Mouse (Mus musculus) kidney, embryonic 14.5 days (tissue): ENCODE measurements around the gene Ntrk3. TPM values are rescaled to one million over a fixed set of nuclear protein-coding genes. Genes with fewer than 3 reads are reported as not detected.

Experiments used
- ATAC-seq: fragments of 200-750 bp; cut with Nextera tagmentation; 2 replicates; pipeline ENCODE4 v1.8.0; 2017; ENCODE audit warnings: moderate number of reproducible peaks, mild to moderate bottlenecking, moderate TSS enrichment, moderate library complexity; ENCODE audit not compliant: low FRiP score, low TSS enrichment
- H3K27ac ChIP-seq: fragments of 300-500 bp; sonication (generic); 2 replicates; pipeline ENCODE4 v1.5.1; 2014; ENCODE audit warnings: low read depth, mild to moderate bottlenecking, low read length, moderate library complexity, mixed read lengths
- H3K27me3 ChIP-seq: fragments of 300-500 bp; sonication (generic); 2 replicates; pipeline ENCODE4 v1.6.1; 2014; ENCODE audit warnings: mild to moderate bottlenecking, low read length; ENCODE audit not compliant: control insufficient read depth, insufficient read depth
- H3K36me3 ChIP-seq: fragments of 300-500 bp; sonication (generic); 2 replicates; pipeline ENCODE4 v1.6.1; 2014; ENCODE audit warnings: low read length, mixed read lengths; ENCODE audit not compliant: control insufficient read depth, insufficient read depth
- H3K4me1 ChIP-seq: fragments of 300-500 bp; sonication (generic); 2 replicates; pipeline ENCODE4 v1.6.1; 2014; ENCODE audit warnings: low read length, mixed read lengths; ENCODE audit not compliant: control insufficient read depth, insufficient read depth
- H3K4me2 ChIP-seq: fragments of 300-500 bp; sonication (generic); replicated peaks from 2 replicates; pipeline ENCODE4 v1.6.1; 2014; ENCODE audit warnings: low read depth, mild to moderate bottlenecking, low read length
- H3K4me3 ChIP-seq: fragments of 300-500 bp; sonication (generic); 2 replicates; pipeline ENCODE4 v1.5.1; 2014; ENCODE audit warnings: mild to moderate bottlenecking, low read length
- H3K9ac ChIP-seq: fragments of 300-500 bp; sonication (generic); 2 replicates; pipeline ENCODE4 v1.6.1; 2014; ENCODE audit warnings: low read depth, mild to moderate bottlenecking, low read length, moderate library complexity
- H3K9me3 ChIP-seq: fragments of 300-500 bp; sonication (generic); 2 replicates; pipeline ENCODE4 v1.6.1; 2016; ENCODE audit warnings: low read length; ENCODE audit not compliant: control insufficient read depth
- WGBS: fragments of 180-500 bp; shearing (Covaris S2); extraction: QIAGEN DNeasy Blood & Tissue Kit; methylation state at CpG from one replicate; pipeline ENCODE4 v1.1.7; 2014; 5-methylcytosine and 5-hydroxymethylcytosine counted together
- polyA plus RNA-seq: library from polyadenylated mRNA; unstranded; fragments of >200 nt; fragmentation: Nextera tagmentation; extraction: Ambion mirVana; gene quantifications from 2 replicates; pipeline ENCODE4 v1.2.1, GENCODE M21; 2014

Ntrk3 gene
- polyA plus RNA-seq, 1 experiment from 2014 or later, result 5.1 TPM

- no peaks in the 10 kb centered on the region for H3K36me3 ChIP-seq
- no peak overlapping the region for H3K4me3 ChIP-seq
- H3K27me3 ChIP-seq, result no peaks in the 10 kb centered on the region
- H3K27ac ChIP-seq, result no peak overlapping the region
- no peaks in the 10 kb centered on the region for H3K4me1 ChIP-seq
- ATAC-seq, result no peak
- H3K4me2 ChIP-seq, result no peak overlapping the region
- no peak overlapping the region for H3K9ac ChIP-seq
- 81% methylated on average over 5 of the region's 5 CpGs for WGBS
- H3K9me3 ChIP-seq, result no peaks in the 10 kb centered on the region
Observed at GRCm38 (mm10) chr7:78765215-78765631, 27.4 kb upstream of the Ntrk3 start.

- Histone ChIP-seq H3K36me3 (no peaks in the 10 kb centered on the region), H3K27me3 (no peaks in the 10 kb centered on the region), H3K4me3 (no peak overlapping the region), H3K9me3 (no peaks in the 10 kb centered on the region), H3K27ac (no peak overlapping the region), H3K4me2 (no peak overlapping the region), H3K4me1 (no peaks in the 10 kb centered on the region), H3K9ac (no peak overlapping the region)
- ATAC-seq, result no peak
- WGBS, result 87% methylated on average over 3 of the region's 3 CpGs
Observed at GRCm38 (mm10) chr7:78763801-78764200, 26.0 kb upstream of the Ntrk3 start.

GRCm38 (mm10) chr7:78754458-78755000 is 16.7 kb upstream of the Ntrk3 start:
- WGBS, result 69% methylated on average over 8 of the region's 8 CpGs
- H3K9ac ChIP-seq, result no peak overlapping the region
- no peak overlapping the region for H3K27ac ChIP-seq
- H3K4me2 ChIP-seq, result no peak overlapping the region
- H3K27me3 ChIP-seq, result no peaks in the 10 kb centered on the region
- H3K4me3 ChIP-seq, result no peak overlapping the region
- no peak for ATAC-seq
- no peaks in the 10 kb centered on the region for H3K9me3 ChIP-seq
- H3K36me3 ChIP-seq, result no peaks in the 10 kb centered on the region
- no peaks in the 10 kb centered on the region for H3K4me1 ChIP-seq

GRCm38 (mm10) chr7:78753752-78754457 is 16.1 kb upstream of the Ntrk3 start:
- no peak overlapping the region for H3K9ac ChIP-seq
- 84% methylated on average over 7 of the region's 7 CpGs for WGBS
- no peak overlapping the region for H3K4me2 ChIP-seq
- no peaks in the 10 kb centered on the region for H3K36me3 ChIP-seq
- H3K27me3 ChIP-seq, result no peaks in the 10 kb centered on the region
- H3K27ac ChIP-seq, result no peak overlapping the region
- H3K4me1 ChIP-seq, result no peaks in the 10 kb centered on the region
- H3K9me3 ChIP-seq, result no peaks in the 10 kb centered on the region
- ATAC-seq, result no peak
- H3K4me3 ChIP-seq, result no peak overlapping the region

- no peaks in the 10 kb centered on the region for H3K36me3 ChIP-seq
- no peaks in the 10 kb centered on the region for H3K9me3 ChIP-seq
- H3K4me2 ChIP-seq, result no peak overlapping the region
- H3K27me3 ChIP-seq, result no peaks in the 10 kb centered on the region
- no peak overlapping the region for H3K27ac ChIP-seq
- WGBS, result 90% methylated on average over 4 of the region's 4 CpGs
- ATAC-seq, result no peak
- H3K4me1 ChIP-seq, result no peaks in the 10 kb centered on the region
- H3K9ac ChIP-seq, result no peak overlapping the region
- no peak overlapping the region for H3K4me3 ChIP-seq
Observed at GRCm38 (mm10) chr7:78752961-78753360, 15.1 kb upstream of the Ntrk3 start.

- no peaks in the 10 kb centered on the region for H3K4me1 ChIP-seq
- no peak overlapping the region for H3K27ac ChIP-seq
- 56% methylated on average over 5 of the region's 5 CpGs for WGBS
- H3K36me3 ChIP-seq, result no peaks in the 10 kb centered on the region
- H3K4me2 ChIP-seq, result no peak overlapping the region
- H3K27me3 ChIP-seq, result no peaks in the 10 kb centered on the region
- no peak for ATAC-seq
- no peak overlapping the region for H3K4me3 ChIP-seq
- no peaks in the 10 kb centered on the region for H3K9me3 ChIP-seq
- no peak overlapping the region for H3K9ac ChIP-seq
Observed at GRCm38 (mm10) chr7:78743731-78744385, 6.0 kb upstream of the Ntrk3 start.

- no peaks in the 10 kb centered on the region for H3K4me1 ChIP-seq
- no peak overlapping the region for H3K9ac ChIP-seq
- H3K27me3 ChIP-seq, result no peaks in the 10 kb centered on the region
- H3K27ac ChIP-seq, result no peak overlapping the region
- ATAC-seq, result no peak
- H3K4me3 ChIP-seq, result no peak overlapping the region
- no peak overlapping the region for H3K4me2 ChIP-seq
- H3K9me3 ChIP-seq, result no peaks in the 10 kb centered on the region
- H3K36me3 ChIP-seq, result no peaks in the 10 kb centered on the region
- 69% methylated on average over 8 of the region's 8 CpGs for WGBS
Observed at GRCm38 (mm10) chr7:78739351-78740000, 1.7 kb upstream of the Ntrk3 start.

- Histone ChIP-seq H3K9me3 (no peaks in the 10 kb centered on the region), H3K27ac (no peak overlapping the region), H3K36me3 (no peaks in the 10 kb centered on the region), H3K4me3 (no peak overlapping the region), H3K4me1 (no peaks in the 10 kb centered on the region), H3K27me3 (no peaks in the 10 kb centered on the region), H3K9ac (no peak overlapping the region), H3K4me2 (no peak overlapping the region)
- 93% methylated on average over 6 of the region's 6 CpGs for WGBS
- ATAC-seq, result no peak
Observed at GRCm38 (mm10) chr7:78737196-78737595, 616 bp downstream of the Ntrk3 start.

- H3K27me3 ChIP-seq, result no peaks in the 10 kb centered on the region
- H3K36me3 ChIP-seq, result no peaks in the 10 kb centered on the region
- WGBS, result 79% methylated on average over 8 of the region's 8 CpGs
- no peak overlapping the region for H3K4me2 ChIP-seq
- H3K4me1 ChIP-seq, result no peaks in the 10 kb centered on the region
- no peak for ATAC-seq
- H3K9ac ChIP-seq, result no peak overlapping the region
- H3K4me3 ChIP-seq, result no peak overlapping the region
- no peak overlapping the region for H3K27ac ChIP-seq
- no peaks in the 10 kb centered on the region for H3K9me3 ChIP-seq
Observed at GRCm38 (mm10) chr7:78731391-78731790, 6.4 kb downstream of the Ntrk3 start.
